Mouse (Mus musculus) layer of hippocampus, postnatal 25 days (tissue): ENCODE measurements around the gene Ap3s2. TPM values are rescaled to one million over a fixed set of nuclear protein-coding genes. Genes with fewer than 3 reads are reported as not detected.

Experiments used
- DNase-seq, 2 experiments: peaks; one replicate each; pipeline ENCODE4 v3.0.0; 2022; ENCODE audit warnings: mixed read lengths in 2 of 2, low spot score in 1 of 2; ENCODE audit errors: extremely low spot score in 1 of 2
- microRNA-seq, 2 experiments: library from miRNA; unstranded; fragments of <30 nt; microRNA quantifications; one replicate each; pipeline ENCODE4 v1.2.0; 2021
- total RNA-seq, 2 experiments: library from RNA; stranded (reverse); gene quantifications; 2 replicates each; pipeline ENCODE4 v1.2.3; 2021

The Ap3s2 gene
- total RNA-seq, 2 experiments from 2014 or later: 46.6 to 51.4 TPM

DNA sequence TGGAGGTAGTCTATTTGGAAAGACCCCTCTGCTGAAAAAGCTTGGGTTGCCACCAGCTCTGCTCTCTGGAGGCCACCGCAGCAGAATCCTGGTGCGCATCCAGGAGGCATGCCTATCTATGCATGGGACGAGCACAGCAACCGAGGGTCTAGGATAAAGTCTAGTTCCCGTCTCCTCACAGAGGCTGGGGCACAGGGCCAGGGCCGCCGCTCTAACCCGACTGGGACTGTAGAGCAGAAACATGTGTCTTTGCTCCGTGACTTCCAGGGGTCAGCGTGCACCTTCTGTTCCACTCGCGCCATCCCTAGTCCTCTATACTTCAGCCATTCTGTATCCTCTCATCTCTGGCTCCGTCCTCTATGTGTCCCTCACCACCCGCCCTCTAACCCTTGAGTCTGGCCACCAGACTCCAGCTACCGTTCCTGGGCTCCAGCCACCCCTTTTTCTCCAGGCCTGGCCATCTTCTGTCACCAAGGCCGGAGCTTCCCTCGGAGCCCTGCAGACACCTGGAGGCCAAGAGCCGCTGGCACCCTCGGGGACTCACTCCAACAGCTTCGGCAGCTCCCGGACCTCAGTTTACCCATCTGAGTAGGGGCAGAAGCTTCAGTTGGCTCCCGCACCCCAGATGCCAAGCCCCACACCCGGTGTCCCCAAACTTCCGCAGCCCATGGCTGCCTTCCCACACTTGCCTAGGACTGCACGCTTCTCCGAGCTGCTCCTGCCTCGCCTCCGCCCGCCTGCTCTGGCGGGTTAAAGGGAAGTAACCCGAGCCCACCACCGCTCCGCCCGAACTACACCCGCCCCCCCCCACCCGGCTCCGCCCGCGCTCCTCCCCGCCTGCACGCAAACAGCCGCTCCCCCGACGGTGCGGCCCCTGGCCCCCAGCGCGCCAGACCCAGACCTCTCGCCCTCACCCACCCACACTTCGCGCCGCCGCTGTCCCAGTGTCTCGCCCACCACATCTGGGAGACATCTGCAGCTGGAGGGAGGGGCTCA lies 72.7 kb downstream of the Ap3s2 start:
- DNase-seq: no peak

DNA sequence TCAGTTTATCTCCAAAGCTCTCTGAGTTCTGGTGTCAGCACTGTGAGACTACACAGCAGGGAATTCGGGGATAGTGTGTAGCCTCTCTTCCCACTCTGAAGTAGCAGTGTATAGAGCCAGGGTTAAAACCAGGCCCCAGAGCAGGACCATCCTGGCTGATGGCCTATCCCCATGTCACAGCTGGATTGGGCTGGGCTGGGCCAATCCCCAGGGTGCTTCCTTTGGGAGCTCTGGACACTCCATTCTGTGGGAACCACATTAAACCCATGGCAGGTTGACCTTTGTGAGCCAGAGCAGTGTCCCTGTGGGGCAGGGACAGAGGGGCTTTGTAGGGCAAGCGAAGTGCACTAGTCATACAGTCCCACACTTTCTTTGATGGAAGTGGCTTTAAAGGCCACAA lies 74.1 kb downstream of the Ap3s2 start:
- DNase-seq: no peak

DNA sequence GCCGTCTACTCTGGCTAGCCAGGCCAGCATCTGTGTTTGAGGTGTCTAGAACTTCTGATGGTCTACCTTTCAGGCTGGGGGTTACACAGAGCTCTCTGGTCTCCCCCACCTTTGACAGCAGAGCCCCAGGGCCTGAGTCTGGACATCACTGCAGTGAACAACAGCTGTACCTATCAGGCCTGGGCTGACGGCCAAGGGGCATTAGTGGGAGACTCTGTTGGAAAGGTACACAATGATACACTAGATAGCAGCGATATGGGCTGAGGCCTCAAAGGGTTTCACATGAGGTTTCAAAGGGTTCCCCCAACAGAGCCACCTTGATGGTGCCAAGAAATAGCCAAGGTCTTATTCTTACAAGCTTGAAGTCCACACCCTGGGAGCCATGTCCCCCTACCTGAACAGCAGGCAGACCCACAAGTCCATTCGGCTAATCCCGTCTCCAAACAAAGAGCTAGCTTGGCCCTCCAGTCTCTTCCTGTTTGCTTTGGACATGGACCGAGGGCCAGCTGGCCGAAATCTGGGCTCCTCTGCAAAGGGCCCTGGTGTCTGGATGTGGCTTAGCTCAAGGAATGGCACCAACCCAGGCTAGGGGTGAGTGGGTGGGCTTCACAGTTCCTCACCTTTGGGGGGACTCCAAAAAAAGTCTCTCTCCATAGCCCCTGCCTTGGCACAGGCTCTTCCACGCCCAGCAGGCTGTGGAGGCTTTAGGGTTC lies 76.2 kb downstream of the Ap3s2 start:
- DNase-seq: no peak

DNA sequence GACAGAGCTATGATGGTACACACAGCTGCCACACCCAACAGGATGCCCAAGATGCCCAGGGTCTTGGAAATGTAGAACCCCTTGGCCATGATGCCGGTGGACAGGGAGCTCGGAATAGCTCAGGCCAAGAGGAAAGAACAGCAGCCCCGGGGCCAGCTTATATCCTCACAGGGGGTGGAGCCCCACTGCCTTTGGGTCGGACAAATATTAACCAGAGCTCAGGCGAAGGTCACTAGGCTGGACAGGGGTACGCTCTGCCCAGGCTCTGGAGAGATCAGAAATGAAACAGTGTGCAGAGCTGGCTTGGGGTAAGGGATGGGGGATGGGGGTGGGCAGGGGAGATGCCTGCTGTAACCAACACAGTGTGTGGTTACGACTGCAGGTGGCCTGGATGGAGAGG lies 78.3 kb downstream of the Ap3s2 start:
- no peak for DNase-seq

- no peak for DNase-seq
Measured at GRCm38 (mm10) chr7:79837247-79837646, 83.2 kb downstream of the Ap3s2 start.

DNA sequence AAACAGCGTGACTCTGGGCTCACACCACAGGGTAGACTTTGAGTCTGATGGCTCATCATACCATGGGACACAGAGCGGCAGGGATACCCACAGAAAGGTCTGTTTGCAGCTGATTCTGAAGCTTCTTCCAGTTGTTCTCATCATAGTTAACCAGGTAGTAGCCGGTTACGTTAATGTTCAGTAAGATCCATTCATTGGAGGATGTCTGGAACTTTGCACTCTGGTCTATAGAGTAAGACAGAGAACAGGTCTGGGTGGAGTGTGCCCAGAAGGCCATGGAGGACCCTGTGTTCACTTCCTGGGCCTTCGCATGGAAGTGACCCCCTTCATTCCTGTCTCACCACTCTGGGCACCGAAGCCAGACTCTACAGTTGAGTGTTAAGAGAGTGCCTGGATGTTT lies 85.3 kb downstream of the Ap3s2 start:
- DNase-seq: no peak

DNA sequence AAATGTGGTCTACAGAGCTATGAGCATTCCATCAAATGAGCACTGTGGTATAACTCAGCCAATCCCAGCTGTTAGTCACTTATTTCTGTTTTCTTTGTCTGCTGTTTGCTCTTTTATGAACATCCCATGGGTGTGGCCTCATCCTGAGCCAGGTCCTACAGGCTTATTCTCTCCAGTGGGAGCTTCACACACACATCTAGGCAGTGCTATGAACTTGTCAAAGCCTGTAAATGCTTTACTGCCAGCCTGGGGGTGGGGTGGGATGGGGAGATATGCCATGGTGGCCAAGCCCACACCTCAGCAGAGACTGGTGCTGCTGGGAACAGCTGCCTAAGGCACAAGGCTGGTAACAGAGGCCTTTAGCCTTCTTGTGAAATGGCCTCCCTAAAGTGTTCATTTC lies 87.5 kb downstream of the Ap3s2 start:
- DNase-seq: no peak

GRCm38 (mm10) chr7:79831585-79831984 lies 88.9 kb downstream of the Ap3s2 start:
- no peak for DNase-seq

DNA sequence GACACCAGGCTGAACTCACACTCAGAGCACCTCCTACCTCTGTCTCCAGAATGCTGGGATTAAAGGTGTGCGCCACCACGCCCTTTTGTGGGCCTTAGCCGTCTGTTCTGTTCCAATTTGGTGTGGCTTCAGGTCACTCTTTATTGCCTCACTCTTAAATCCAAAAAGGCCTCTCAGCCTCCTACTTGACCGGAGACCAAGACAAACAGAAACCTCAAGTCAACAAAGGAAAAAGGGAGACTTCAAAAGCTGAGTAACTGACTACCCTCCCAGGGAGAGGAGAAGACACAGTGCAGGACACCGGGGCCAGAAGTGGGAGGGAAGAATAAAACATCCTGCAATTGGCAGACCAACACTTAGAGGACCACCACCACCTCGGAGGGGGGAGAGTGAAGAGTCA lies 89.3 kb downstream of the Ap3s2 start:
- DNase-seq: no peak

GRCm38 (mm10) chr7:79828341-79828740 lies 92.1 kb downstream of the Ap3s2 start:
- no peak for DNase-seq

Small RNA genes within 50 kb of the gene (microRNA-seq; reads per million reads assigned to microRNA genes)
- 0 reads per million in 2 experiments for gene Gm24541

Other genes starting within 250 kb of the Ap3s2 start
- gene Kif7, start 204.9 kb downstream of the Ap3s2 start, total RNA-seq: 1 to 10 TPM; 1.9 to 2.4 TPM
- gene Plin1, start 187.7 kb downstream of the Ap3s2 start, total RNA-seq: under 1 TPM; 0.28 to 0.49 TPM
- 10 to 100 TPM; 11.5 to 13.5 TPM for gene Pex11a, start 177.5 kb downstream of the Ap3s2 start, total RNA-seq
- under 1 TPM; 0.26 to 0.27 TPM for gene Wdr93, start 177.5 kb downstream of the Ap3s2 start, total RNA-seq
- gene Mesp1, start 126.9 kb downstream of the Ap3s2 start, total RNA-seq: under 1 TPM; 0.28 to 0.62 TPM
- 1 to 10 TPM; 1.3 to 1.7 TPM for gene Mesp2, start 109.9 kb downstream of the Ap3s2 start, total RNA-seq
- gene Anpep, start 59.6 kb downstream of the Ap3s2 start, total RNA-seq: 1 to 10 TPM; 2.9 to 4.3 TPM
- gene Arpin, start 14.7 kb upstream of the Ap3s2 start, total RNA-seq: 10 to 100 TPM; 11.7 to 14.2 TPM
- gene Zfp710, start 104.2 kb upstream of the Ap3s2 start, total RNA-seq: 10 to 100 TPM; 20.9 to 22.9 TPM
- 10 to 100 TPM; 62.2 to 67.0 TPM for gene Idh2, start 194.7 kb upstream of the Ap3s2 start, total RNA-seq